Mouse (Mus musculus) cerebellum, postnatal 4 days (tissue): ENCODE results near the gene Tgfbi.

Experiments
- DNase-seq, 2 experiments: peaks; one replicate each; pipeline ENCODE4 v3.0.0; 2022; ENCODE audit warnings: low spot score in 2 of 2, mixed read lengths in 1 of 2

Gene Tgfbi

DNA sequence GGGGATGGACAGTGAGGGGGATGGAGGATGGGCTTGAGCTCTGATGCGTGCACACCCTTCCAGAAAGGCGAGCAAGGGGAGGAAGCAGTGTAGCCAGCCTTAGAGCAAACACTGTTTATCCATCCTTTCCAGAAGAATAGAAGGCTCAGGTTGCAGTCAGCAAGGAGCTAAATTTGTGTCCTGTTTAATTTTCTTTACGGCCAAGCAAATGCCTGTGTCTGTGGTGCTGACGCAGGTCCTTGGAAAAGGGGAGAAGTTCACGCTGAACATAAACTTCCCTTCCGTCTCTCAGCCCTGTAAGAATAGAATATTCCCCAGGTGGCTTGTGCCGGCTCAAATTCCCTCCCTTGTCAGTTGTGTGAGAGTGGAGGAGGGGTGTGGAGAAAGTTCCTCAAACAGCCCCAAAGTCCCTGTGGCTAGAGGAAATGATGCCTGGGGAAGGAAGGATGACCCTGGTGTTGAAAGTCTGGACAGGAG lies 24.9 kb downstream of the Tgfbi start:
- no peak for DNase-seq

DNA sequence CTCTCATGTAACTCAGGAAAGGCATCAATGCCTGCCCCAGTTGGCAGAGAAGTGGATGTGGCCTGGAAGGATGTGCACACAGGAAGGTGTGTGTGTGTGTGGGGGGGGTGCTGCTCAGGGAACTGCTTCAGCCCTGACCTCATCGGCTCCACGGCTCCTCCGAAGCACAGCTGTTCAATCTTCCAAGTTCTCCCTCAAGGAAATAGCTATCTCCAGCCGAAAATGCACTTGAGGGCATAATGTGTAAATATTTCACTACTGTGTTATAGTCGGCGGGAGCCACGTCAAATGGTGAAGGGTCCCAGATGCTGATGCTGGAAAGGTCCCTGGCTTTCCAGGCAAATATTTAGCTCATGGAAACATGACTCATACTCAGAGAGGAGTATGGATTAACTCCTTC lies 25.6 kb downstream of the Tgfbi start:
- DNase-seq = no peak

DNA sequence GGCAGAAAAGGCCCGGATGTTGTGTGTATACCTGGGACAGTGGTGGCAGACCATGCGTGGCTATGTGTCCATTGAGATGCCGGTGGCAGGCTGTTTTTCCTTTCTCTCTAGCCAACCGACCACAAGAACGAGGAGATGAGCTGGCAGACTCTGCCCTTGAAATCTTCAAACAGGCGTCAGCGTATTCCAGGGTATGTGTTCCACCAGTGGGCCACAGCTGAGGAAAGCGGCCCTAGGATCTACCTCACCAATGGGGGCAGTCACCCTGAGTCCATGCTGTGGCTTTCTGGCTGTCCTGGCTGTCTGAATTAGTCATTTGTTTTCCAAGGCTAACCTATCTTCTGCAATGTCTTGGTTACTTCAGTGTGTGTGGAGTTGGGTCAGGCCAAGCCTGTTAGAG lies 27.7 kb downstream of the Tgfbi start:
- no peak for DNase-seq

DNA sequence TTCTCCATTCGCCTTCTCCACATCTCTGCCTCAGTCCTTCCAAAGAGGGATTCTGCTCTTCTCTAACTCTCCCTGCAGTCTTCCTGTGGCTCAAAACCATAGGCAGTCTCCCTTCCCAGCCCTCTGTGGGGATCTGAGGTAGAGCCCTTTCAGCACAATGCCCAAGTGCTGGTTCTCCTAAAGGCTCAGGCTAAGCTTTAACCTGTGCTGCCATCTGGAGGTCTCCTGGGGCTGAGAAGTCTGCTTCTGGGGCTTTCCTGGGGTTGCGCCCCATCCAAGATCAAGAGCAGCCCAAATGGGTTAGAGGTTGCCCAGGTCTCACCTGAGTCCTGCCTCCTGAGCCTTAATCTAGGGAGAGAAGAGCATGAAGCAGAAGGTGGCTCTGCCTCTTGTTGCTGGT lies 32.4 kb downstream of the Tgfbi start:
- no peak for DNase-seq

DNA sequence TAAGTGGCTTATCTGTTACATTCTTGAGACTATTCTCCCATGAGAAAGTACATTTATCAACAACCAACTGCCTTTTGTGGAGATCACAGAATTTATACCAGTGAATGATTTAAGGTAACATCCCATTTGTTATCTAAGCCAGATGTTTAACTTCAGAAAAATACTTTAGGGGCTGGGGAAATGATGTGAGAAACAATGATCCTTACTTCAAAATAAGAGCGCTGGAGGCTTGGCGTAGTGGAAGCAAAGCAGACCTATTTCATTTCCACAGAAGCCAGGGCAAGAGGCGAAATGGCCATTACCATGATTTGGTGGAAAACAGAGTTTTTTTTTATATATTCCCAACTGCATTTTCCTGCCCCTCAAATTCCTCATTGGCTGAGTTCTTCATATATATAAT lies 34.7 kb downstream of the Tgfbi start:
- DNase-seq = no peak

DNA sequence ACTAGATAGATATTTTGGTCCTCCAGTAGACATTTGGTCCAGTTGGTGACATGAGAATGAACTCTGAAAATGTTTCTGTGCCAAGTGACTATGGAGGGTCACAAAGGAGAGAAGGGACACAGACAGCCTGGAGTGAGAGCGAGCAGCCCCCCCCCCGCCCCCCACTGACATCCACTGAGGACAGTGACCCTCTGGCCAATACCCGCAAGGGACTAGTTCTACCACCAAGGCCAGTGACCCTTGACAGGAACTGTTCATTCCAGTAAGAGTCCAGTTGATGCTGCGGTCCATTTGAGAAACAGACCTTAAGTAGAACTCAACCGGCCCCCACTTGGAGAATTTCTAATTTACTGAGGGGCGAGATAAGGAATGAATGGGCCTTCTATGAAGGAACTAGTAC lies 36.4 kb downstream of the Tgfbi start:
- no peak for DNase-seq

DNA sequence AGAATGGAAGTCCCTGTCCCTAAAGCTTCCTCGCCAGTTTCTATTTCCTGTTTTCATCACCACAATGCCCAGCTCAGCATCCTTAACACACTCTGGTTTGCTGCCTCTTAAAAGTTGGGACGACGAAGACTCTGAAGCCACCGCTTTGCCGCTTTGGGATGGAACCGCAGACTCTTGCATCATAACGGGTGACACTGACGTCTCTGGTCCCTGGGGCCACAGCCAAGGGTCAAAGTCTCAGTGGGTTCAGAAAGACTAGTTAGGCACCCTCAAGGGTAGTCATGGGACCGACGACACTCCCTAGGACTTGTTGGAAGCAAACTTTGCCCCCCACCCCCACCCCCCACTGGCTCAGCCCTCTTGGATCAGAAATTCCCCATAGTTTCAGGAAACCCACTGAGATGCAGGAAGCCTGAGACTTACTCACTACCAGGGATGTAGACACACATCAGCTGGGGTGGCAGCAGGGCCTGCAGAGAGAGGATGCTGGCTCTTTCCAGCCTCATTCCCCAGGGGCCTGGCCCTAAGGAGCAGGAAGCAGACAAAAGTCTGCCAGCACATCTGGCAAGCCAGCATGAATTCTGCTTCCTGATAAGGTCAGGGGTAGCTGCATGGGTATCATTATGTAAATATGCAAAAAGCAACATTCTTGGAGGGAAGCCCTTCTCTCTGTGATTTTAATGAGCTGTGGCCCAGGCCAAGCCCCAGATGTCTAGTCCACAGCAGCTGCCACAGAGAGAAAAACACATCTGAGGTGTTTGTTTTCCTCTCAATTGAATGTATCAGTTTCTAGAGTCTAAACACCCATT lies 38.5 kb downstream of the Tgfbi start:
- DNase-seq = no peak

DNA sequence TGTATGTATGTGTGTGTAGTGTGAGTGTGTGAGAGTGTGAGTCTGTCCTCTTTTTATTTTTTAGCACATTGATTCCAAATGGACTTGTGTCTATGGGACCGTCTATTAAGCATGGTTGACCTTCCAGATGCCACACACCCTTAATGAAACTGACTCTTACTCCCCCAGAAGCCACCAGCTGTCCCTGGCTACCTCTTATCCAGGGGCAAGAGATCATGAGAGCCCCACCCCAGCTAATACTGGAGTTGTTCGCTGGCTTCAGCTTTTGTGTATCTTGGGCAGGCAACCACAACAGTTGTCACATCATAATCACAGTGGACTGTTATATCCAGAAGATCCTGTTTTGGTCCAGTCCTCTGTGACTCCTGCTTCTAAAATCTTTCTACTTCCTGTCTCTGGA lies 40.7 kb downstream of the Tgfbi start:
- no peak for DNase-seq

DNA sequence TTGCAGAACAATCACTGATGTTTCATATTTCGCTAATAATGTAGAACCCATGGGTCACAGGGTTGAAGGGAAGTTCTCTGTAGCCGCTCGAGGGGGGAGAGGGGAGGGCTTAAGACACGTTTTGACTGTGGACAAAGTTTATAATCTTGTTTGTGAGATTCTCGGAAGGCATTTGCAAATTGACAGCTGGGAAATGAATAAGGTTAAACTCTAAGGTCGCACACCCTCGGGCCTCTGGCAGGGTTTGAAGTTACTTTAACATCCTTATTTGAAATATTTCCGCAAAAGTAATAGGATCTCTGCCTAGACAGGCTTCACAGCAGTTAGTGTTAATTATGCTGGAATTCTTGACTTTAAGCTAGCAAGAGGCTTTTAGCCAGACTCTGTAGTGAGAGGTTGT lies 43.1 kb downstream of the Tgfbi start:
- no peak for DNase-seq

DNA sequence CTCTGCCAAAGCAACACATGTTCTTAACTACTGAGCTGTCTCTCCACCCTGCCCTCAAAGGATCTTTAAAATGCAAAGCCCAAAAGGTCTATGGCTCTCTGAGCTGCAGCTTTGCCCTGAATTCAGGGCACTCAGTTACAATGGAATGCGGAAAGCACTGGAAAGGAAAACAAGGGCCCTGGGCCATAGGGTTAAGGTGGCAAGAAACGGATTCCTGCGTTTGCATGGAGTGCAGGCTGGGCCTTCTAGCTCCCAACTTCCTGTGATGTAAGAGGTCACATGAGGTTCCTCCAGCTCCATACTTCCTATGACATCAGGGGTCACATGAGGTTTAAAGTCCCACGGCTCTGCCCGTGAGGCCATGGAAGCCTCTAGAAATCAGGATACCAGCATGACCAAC lies 44.9 kb downstream of the Tgfbi start:
- DNase-seq = no peak

DNA sequence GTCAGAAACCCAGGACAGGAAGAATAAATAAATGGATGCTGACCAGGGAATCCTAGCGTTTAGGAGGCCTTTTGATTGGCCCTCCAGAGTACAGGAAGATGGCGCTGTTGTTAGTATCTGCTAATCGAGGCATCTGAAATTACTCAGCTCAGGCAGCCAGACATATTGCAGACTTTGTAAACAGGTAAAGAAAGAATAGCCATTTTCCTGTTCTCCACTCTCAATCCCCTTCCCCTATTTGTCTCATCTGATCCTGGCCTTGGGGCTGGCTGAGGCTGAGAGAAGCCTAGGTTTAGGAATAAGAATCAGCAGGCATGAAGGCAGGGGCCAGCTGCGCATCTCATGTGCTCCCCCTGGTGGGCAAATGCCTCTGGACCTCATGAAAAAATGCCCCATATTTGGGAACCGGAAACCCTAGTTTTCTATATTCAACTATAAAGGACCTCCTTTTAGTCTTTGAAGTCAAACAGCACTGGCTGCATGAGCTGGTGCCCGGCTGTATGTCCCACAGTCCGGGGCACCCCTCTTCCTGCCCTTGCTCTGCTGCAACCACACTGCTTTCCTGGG lies 48.7 kb downstream of the Tgfbi start:
- peak; percentile 68 to 75 for DNase-seq

DNA sequence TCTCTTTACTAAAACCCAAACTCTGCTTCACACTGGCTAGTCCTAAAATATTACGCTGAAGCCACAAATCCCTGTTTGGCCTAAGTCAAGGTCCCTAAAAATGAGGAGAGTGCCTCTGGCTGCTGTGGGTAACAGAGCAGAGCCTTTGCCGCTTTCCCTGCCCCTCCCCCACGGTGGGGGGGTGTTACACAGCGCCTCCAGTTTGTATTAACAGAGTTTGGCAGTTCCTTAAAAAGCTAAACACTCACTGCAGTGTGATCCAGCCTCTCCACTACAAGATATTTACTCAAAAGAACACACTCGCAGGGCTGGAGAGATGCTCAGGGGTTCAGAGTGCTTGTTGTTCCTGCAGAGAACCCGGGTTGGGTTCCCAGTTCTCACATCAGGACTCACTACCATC lies 49.6 kb downstream of the Tgfbi start:
- no peak for DNase-seq

DNA sequence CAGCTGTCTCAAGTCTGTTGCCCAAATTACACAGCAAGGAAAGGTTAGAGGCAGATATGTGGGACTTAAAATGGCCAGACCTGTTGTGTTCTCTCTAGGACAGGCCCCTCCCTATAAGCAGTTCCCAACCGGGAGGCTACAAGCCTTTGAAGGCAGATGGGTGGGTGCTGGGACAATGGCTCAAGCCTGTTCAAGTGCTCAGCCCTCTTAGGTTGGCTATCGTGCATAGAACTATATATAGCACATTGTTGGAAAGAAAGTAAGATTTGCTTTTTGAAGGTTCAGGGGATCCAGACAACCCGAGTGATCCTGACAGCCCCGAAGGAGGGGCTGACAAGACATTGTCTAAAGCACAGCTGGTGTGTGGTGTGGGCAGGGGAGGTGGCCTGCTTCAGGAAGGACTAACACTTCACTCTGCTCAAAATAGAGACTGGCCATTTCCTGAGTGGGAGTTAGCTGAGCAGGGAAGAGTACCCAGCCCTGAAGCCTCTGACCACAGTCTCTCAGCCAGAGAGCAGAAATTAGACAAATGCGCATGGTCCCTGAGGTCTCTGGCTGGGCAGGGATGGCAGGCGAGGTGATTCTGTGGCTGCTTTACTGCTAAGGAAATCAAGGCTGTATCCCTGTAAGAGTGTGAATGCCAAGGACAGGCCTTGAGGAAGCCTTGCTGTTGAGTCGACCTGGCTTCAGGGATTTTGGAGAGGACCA lies 52.7 kb downstream of the Tgfbi start:
- no peak for DNase-seq

DNA sequence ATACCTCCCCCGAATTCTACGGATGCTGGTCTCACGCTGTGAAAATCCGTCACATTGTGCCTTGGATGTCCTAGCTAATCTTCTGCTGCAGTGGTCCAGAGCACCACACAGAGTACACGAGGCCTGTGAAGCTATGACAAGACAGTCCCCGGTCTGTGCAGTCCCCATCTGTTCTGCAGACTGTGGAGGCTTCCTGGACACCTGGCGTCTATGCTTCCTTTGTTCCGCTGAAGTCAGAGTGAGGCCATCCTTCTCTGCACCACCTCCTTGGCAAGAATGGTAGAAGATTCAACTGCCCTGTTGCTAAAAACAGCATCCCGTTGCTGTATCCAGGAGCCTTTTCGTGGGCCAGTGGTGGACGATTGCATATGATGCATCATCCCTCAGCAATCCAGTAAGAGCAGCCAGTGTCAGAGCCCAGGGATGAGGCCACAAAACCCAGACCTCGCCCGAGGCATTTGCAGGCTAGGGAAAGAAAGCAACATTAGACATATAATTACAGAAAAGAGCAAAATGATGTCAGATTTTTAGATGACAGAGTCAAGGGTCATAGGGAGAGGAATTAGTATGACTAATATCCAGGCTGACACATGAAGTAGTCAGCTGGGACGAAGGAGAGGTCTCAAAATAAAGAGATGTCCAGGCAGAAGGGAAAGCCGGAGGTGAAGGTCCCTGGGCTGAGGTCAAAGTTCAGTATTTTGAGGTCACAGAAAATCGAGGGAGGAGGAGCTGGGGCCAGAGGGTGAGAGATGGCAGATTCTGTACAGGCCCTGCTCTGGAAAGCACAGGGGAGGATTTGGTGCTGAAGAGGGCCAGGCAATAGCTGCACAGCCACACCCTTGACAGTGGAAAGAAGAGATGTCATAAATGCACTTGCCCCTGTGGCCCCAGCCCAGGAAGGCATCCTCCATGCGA lies 55.2 kb downstream of the Tgfbi start:
- DNase-seq = no peak

DNA sequence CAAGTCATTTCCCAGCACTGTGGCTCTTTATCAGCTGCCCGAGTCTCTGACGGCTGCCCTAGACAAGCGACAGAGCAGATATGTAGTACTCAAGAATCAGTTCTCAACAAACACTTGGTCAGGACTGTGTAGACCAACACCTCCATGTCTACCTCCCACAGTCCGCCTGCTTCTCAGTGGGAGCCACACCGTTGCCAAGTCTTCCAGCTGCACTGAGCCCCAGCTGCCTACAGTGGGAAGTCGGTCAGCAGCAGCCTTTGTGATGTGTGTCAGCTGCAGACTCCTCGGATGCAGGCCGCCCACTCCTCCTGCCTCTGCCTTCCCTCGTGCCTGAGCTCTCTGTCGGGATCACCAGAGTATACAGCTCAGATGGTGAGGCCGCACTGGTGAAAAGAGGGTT lies 61.9 kb downstream of the Tgfbi start:
- DNase-seq = peak in 1 of 2 experiments; percentile 19

DNA sequence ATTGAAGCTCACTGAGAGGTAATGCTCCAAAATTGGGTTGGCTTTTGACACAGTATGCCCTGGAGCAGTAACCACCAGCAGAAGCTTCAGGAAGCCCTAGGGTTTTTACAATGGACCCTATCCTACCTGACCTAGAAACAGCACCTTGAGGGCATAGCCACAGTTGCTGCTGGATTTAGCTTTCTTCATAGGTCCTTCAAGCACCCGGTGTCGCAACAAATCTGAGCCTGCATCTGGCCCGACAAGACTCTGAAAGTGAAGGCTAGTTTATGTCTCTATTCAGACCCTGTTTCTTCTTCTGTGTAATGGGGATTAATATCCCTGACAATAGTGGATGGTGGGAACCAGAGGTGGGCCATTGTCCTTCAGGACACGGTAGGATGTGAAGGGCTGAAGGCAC lies 68.4 kb downstream of the Tgfbi start:
- DNase-seq = no peak

DNA sequence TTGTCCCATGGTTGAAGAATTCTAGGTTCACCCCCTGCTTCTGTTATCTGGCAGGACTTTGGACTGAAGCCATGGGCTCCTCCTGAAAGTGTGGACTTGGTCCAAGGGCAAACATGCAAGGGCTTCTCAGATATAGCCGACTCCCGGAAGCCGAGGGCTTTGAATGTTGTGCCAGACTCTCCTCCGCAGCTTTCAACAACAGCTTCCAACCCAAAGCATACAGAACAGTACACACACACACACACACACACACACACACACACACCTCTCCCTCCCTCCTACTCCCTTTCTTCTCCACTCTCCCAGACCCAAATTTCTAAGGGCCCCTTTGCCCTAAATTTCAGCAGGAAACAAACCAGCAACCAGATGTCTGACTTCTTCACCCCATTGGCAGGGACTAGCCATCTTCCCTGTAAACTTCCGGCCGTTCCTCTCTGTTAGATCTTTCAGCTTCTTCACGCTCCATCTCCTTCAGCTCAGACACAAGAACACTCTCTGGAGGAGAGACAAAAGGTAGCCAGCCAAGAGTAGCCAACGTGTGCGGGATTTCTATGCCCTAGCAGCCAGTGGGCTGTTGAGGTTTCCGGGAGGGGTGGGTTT lies 69.0 kb downstream of the Tgfbi start:
- no peak for DNase-seq

DNA sequence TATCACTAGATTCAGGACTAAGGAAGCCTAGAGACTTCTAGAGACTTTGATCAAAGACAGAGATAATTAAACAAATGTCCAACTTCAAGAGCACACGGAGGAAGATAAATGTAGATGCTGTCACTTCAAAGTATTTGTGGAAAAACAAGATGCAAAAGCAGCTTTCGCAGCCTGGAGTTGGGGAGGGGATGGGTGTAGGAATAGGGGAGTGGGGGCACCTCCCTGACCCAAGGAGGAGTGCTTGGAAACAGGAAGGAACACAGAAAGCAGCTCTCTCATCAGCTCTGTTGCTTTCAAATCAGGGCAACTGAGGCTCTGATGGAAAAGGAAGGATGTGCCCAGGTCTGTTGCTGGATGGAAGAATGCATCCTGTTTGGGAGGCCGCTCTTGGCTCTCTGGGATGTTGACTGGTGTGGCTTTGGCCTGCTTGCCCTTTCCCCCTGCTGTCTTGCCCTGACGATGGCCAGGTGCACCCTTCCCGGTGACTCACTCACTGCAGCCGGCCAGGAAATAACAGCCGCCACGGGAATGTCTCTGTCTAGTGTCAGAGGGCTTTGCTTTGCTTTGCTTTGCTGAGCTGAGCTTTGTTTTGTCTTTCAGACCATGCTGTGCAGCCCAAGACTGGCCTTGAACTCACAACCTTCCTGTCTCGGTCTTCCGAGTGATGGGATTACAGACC lies 69.6 kb downstream of the Tgfbi start:
- DNase-seq = no peak

DNA sequence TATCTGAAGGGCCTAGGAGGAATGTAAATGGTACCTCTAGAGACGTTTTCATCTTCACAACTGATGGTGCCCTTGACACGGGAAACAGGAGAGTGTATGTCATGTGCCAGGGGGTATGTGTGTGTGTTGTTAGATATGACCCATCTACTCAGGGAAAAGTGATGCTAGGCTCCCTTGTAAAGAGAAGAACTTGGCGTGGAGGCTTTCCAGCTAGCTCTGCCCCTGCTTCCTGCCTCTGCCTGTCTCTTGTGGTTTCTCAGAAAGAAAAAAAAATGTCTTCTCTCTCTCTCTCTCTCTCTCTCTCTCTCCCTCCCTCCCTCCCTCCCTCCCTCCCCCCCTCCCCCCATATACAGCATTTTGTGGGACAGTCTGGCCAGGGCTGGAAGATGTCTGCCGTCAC lies 72.6 kb downstream of the Tgfbi start:
- no peak for DNase-seq

DNA sequence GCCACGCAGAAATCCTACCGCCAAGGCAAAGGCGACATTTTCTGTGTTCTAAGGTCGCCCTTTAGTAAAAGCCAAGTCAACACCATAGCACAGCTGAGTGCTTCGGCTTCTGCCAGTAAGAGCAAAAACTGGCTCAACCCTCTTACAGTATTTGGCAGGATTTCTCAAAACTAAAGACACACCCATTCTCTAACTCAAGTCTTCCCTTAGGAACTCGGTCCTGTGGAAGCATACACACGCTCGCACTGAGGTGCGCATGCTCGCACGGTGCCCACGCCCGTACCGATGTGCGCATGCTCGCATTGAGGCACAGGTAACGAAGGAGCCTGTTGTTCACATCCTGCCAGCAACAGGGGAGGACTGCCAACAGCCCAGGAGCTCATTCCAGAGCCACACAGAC lies 73.0 kb downstream of the Tgfbi start:
- DNase-seq = no peak

DNA sequence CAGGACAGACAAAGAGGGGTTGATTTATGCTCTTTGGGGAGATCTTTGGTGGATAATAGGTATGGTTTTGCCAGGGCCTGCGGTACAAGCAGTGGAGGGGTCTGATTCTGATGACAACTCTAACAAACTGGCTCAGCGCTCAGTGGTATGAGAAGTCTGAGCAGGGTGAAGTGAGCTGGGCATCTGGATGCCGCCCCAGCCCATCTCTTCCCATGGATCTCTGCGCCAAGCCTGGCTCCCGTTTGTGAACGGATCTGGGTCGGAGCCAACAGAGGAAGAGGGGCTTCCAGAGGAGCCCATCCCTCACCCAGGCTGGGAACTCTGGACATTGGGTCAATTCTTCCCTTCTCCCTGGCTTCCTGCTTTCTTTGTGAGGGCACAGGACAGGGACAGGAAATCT lies 74.0 kb downstream of the Tgfbi start:
- DNase-seq = peak in 1 of 2 experiments; percentile 22
